Mouse (Mus musculus) G1E (cell line): ENCODE measurements around the gene Htra2.

Experiments
- CTCF ChIP-seq: IDR thresholded peaks from 2 replicates; pipeline ENCODE4 v1.5.1; 2012; ENCODE audit warnings: low read depth, low read length, inconsistent platforms, mixed read lengths
- GATA2 ChIP-seq: IDR thresholded peaks from 2 replicates; pipeline ENCODE4 v1.6.1; 2012; ENCODE audit warnings: low read depth, low read length, inconsistent platforms, borderline replicate concordance
- TAL1 ChIP-seq: conservative IDR thresholded peaks from 2 replicates; pipeline ENCODE4 v1.6.1; 2012; ENCODE audit warnings: low read depth, low read length, inconsistent platforms, mixed read lengths

DNA sequence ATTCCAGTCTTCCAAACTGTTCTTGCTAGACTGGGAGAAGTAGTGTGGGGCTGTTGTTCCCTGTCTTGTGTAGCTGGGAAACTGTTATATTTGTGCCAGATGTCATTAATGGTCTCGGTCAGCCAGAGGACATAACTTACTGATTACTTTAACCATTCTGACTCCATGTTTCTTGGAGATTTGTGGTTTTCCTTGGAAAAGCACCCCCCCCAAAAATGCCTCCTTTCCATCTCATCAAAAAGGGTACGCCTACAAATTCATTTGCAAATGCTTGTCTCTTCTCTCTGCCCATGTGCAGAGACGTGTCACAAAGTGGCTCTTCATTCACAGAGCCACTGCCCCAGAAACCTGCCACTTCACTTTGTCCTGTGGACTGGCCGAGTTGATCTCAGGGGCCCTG is 30.7 kb downstream of the Htra2 start:
- TF ChIP-seq CTCF (no peak), GATA2 (no peak), TAL1 (no peak)
